Comparison of ENCODE assay signal across 8 mouse cellular contexts in the genomic region with DNA sequence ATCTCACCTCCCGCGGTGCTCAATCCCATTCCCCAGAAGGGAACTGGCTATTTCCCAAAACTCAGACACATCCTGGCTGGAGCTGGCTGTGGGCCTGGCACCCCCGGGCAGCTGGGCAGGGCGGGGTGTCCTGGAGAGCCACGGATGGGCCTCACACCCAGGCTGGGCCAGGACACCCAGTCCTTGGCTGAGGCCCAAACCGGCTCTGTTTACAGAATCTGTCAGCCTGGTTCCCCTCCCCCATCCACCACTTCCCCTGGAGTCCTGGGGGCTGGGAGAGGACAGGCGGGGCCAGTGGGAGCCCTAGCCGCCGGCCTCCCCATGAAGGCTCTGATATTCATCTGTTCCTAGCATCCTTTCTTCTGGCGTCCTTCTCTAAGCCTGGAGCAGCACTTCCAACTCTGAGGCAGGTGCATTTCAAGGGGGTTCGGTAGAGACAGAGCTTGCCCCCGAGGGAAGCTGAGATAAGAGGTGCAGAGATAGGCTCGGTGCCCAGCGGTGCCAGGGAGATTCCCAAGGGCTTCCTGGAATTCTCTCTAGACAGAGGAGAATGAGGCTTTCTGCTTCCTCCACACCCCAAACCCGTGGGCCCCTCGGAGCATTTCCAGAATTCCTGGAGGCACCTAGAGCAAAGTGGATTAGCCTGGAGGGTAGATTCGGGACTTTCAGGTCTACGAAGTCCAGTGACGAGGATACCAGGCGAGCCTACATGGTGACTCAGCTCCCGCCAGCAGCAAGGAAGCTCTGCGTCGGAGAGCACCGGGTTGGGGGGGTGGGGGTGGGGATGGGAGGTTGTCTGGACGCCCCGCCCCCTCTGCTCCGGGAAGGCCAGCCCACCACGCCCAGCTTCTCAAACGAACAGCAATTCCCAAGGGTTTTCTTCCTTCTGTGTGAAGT. TPM values are rescaled to one million over a fixed set of nuclear protein-coding genes. Genes with fewer than 3 reads are reported as not detected.
DNase-seq lines count a peak whose midpoint lies in the region; ATAC-seq and TF ChIP-seq lines count a peak whose summit lies in the region.

No protein-coding gene starts in this region.

- no peak for TF ChIP-seq CTCF in MEL (IDR thresholded peaks at IDR 0.05 in 2 of 3, conservative IDR thresholded peaks at IDR 0.05 in 1 of 3; ENCODE audit: control insufficient read depth in 1 of 3, insufficient read depth in 1 of 3, low read depth in 2 of 3, low read length in 3 of 3, poor library complexity in 1 of 3, severe bottlenecking in 1 of 3)

- WGBS in hindbrain, embryonic 13.5 days = 2% methylated on average over 29 of the region's 29 CpGs

- no peaks in the 10 kb centered on the region for H3K27me3 ChIP-seq in MEL (ENCODE audit: control insufficient read depth in 1 of 2, insufficient read depth in 2 of 2, low read length in 2 of 2)
- H3K27me3 ChIP-seq in hindbrain, embryonic 13.5 days = no peaks in the 10 kb centered on the region

- TF ChIP-seq POLR2A in MEL (IDR thresholded peaks at IDR 0.05; ENCODE audit: control insufficient read depth in 1 of 2, insufficient read depth in 1 of 2, low read depth in 1 of 2, low read length in 2 of 2, poor library complexity in 1 of 2) = no peak

- peak in 1 of 2 experiments; percentile 31; a peak in 1 of 4 replicates for TF ChIP-seq EP300 in MEL (IDR thresholded peaks at IDR 0.05; ENCODE audit: low read depth in 1 of 2, low read length in 2 of 2)

- no peak overlapping the region for H3K27ac ChIP-seq in MEL (ENCODE audit: control insufficient read depth, low read depth, low read length)
- H3K27ac ChIP-seq in hindbrain, embryonic 13.5 days = peak overlapping the region; percentile 48; the same call in 1 of the 2 replicates

- H3K79me2 ChIP-seq in MEL (ENCODE audit: control insufficient read depth, insufficient read depth, low read length, poor library complexity) = no peaks in the 10 kb centered on the region

- ATAC-seq in hindbrain, embryonic 13.5 days (ENCODE audit: low FRiP score) = peak; percentile 83

- peak; percentile 66 for DNase-seq in MEL (ENCODE audit: low read depth, low spot score)
- peak; percentile 53 for DNase-seq in cerebellum, adult 9-10 months
- DNase-seq in frontal cortex, postnatal 14 days (ENCODE audit: low spot score in 2 of 2) = peak; percentile 68 to 75
- peak; percentile 14 to 75 for DNase-seq in layer of hippocampus, postnatal 25 days (ENCODE audit: extremely low spot score in 1 of 2, low spot score in 1 of 2)
- DNase-seq in lung, postnatal 14 days = peak; percentile 100
- peak; percentile 32 for DNase-seq in retina, adult 2 months (ENCODE audit: low read depth, low spot score)
- peak; percentile 75 for DNase-seq in urinary bladder, adult 2 months (ENCODE audit: low spot score)

- no peaks in the 10 kb centered on the region for H3K9me3 ChIP-seq in MEL (replicated peaks; ENCODE audit: insufficient read depth, low read length)
- H3K9me3 ChIP-seq in hindbrain, embryonic 13.5 days = no peaks in the 10 kb centered on the region

- H3K4me1 ChIP-seq in MEL (ENCODE audit: control insufficient read depth in 1 of 2, insufficient read depth in 2 of 2, low read length in 2 of 2) = peaks cover 5 to 20% of the 10 kb centered on the region in 2 experiments; a peak in 3 of 4 replicates
- peaks cover 17% of the 10 kb centered on the region for H3K4me1 ChIP-seq in hindbrain, embryonic 13.5 days (replicated peaks)

- H3K9ac ChIP-seq in MEL (ENCODE audit: control insufficient read depth, low read depth, low read length, poor library complexity, severe bottlenecking) = peak overlapping the region; percentile 49
- H3K9ac ChIP-seq in hindbrain, embryonic 13.5 days = peak overlapping the region; percentile 40

- H3K36me3 ChIP-seq in MEL (ENCODE audit: control insufficient read depth in 1 of 2, insufficient read depth in 2 of 2, low read length in 2 of 2) = peaks cover 0 to 15% of the 10 kb centered on the region in 2 experiments; a peak in 2 of 4 replicates
- H3K36me3 ChIP-seq in hindbrain, embryonic 13.5 days = no peaks in the 10 kb centered on the region

- H3K4me3 ChIP-seq in MEL (ENCODE audit: control insufficient read depth in 1 of 2, insufficient read depth in 1 of 2, low read depth in 2 of 2, low read length in 2 of 2) = peak overlapping the region; percentile 18 to 35
- H3K4me3 ChIP-seq in hindbrain, embryonic 13.5 days = peak overlapping the region; percentile 26

- peak overlapping the region; percentile 54 for H3K4me2 ChIP-seq in hindbrain, embryonic 13.5 days

- no peak for TF ChIP-seq RAD21 in MEL (IDR thresholded peaks at IDR 0.05; ENCODE audit: low read depth, low read length)

TF ChIP-seq in MEL, 35 proteins besides CTCF, POLR2A, EP300 and RAD21:
- TF ChIP-seq CHD2 (IDR thresholded peaks at IDR 0.05; ENCODE audit: low read length) (peak; percentile 72), GATA1 (IDR thresholded peaks at IDR 0.05; ENCODE audit: low read depth, low read length) (peak; percentile 67), MYB (IDR thresholded peaks at IDR 0.05; ENCODE audit: low read depth, low read length) (no peak), ETS1 (IDR thresholded peaks at IDR 0.05; ENCODE audit: low read depth, low read length) (0 out of 2 replicates have a peak, but pooled peaks have one; percentile 41), MAZ (IDR thresholded peaks at IDR 0.05; ENCODE audit: low read depth, low read length) (peak; percentile 75; the same call in 1 of the 2 replicates), NELFE (IDR thresholded peaks at IDR 0.05; ENCODE audit: low read depth, low read length) (no peak), RCOR1 (IDR thresholded peaks at IDR 0.05; ENCODE audit: low read depth, low read length) (0 out of 2 replicates have a peak, but pooled peaks have one; percentile 20)

RNA-seq across cellular contexts. Expression of a gene that starts 51.2 kb away (rescaled TPM):
- 91.9 and 111 TPM in 2 replicates for total RNA-seq in MEL (2012; rRNA removed)
- 10 to 100 TPM in 1 of 2 experiments, not detected in 1; 74.5 TPM for polyA plus RNA-seq in MEL (2012; ENCODE audit: insufficient read depth in 1 of 2, insufficient read length in 2 of 2, low read depth in 1 of 2, low replicate concordance in 2 of 2, missing spikeins in 1 of 2)
- 113 TPM in 2 replicates for polyA plus RNA-seq in hindbrain, embryonic 13.5 days (2015; fragmentation: Nextera tagmentation; extraction: Ambion mirVana)
- 10 to 100 TPM; 32.7 to 35.0 TPM for total RNA-seq in layer of hippocampus, postnatal 25 days (2021)
- polyA plus RNA-seq in urinary bladder, adult 2 months (2012; rRNA removed) = 21.2 and 23.8 TPM in 2 replicates

RNA-seq across cellular contexts. Expression of a gene that starts 58.8 kb away (rescaled TPM):
- total RNA-seq in MEL (2012; rRNA removed) = 4.5 and 5.4 TPM in 2 replicates
- polyA plus RNA-seq in MEL (2012; ENCODE audit: insufficient read depth in 1 of 2, insufficient read length in 2 of 2, low read depth in 1 of 2, low replicate concordance in 2 of 2, missing spikeins in 1 of 2) = 10 to 100 TPM in 1 of 2 experiments, not detected in 1; 13.0 TPM
- 0.23 and 0.32 TPM in 2 replicates for polyA plus RNA-seq in hindbrain, embryonic 13.5 days (2015; fragmentation: Nextera tagmentation; extraction: Ambion mirVana)
- total RNA-seq in layer of hippocampus, postnatal 25 days (2021) = 10 to 100 TPM; 28.4 to 29.7 TPM
- 10.6 and 16.1 TPM in 2 replicates for polyA plus RNA-seq in urinary bladder, adult 2 months (2012; rRNA removed)

Comparison
In these comparisons a context has a peak if more than half of its experiments do, and no peak if none do; other contexts are left out.
1. DNase-seq: peak in every context shown above with its lines; median percentile 100 in lung, postnatal 14 days; 75 in urinary bladder, adult 2 months; 72 in frontal cortex, postnatal 14 days; 66 in MEL; 53 in cerebellum, adult 9-10 months; 44 in layer of hippocampus, postnatal 25 days; 32 in retina, adult 2 months.